Mouse (Mus musculus) liver, postnatal 0 days (tissue): ENCODE measurements at regions not wholly inside any gene's neighbourhood (a gene's known extent, or its start where the extent isn't known, plus 50 kb on each side); places are given as distances from the start of the nearest gene placed in this dataset.

Experiments
- CTCF ChIP-seq: sonication (generic); IDR thresholded peaks from 2 replicates; pipeline ENCODE4 v1.5.1; 2016; ENCODE audit warnings: antibody characterized with exemption, low read depth
- EP300 ChIP-seq: IDR thresholded peaks from 2 replicates; pipeline ENCODE4 v1.6.1; 2016; ENCODE audit warnings: antibody characterized with exemption, low read depth, mild to moderate bottlenecking

- TF ChIP-seq EP300 (no peak), CTCF (no peak)
These were observed 58.8 kb upstream of the Sfrp2 start for GRCm38 (mm10) chr3:83707278-83707677.
